Mouse (Mus musculus) T-helper 1 cell (primary cell): ENCODE results near the gene Nt5dc3.

Experiments used
- in situ Hi-C: fragments of 300-600 bp; cut with MboI, MseI; formaldehyde crosslinking; loops from one replicate; pipeline ENCODE4 v1.15.1; 2025; ENCODE audit warnings: high pct_unique_total_duplicates

The Nt5dc3 gene

GRCm38 (mm10) chr10:86779117-86779755 is 431 bp downstream of the Nt5dc3 start:
- in situ Hi-C loops = loop anchor here (5.0 kb wide), 1 partner anchor 57 kb away; no protein-coding TSS in a partner anchor

GRCm38 (mm10) chr10:86779816-86780500 is 1.2 kb downstream of the Nt5dc3 start:
- in situ Hi-C loops = loop anchor here (5.0 kb wide), 1 partner anchor 58 kb away; no protein-coding TSS in a partner anchor

GRCm38 (mm10) chr10:86781641-86782040 is 2.8 kb downstream of the Nt5dc3 start:
- in situ Hi-C loops = no loop called here

- in situ Hi-C loops = no loop called here
These were observed 3.9 kb downstream of the Nt5dc3 start for GRCm38 (mm10) chr10:86782656-86783055.

GRCm38 (mm10) chr10:86783561-86783960 is 4.8 kb downstream of the Nt5dc3 start:
- in situ Hi-C loops = no loop called here

- in situ Hi-C loops = no loop called here
These were observed 5.4 kb downstream of the Nt5dc3 start for GRCm38 (mm10) chr10:86784126-86784675.

GRCm38 (mm10) chr10:86785396-86785795 is 6.6 kb downstream of the Nt5dc3 start:
- in situ Hi-C loops = no loop called here

GRCm38 (mm10) chr10:86786083-86786482 is 7.3 kb downstream of the Nt5dc3 start:
- in situ Hi-C loops = no loop called here

- in situ Hi-C loops = no loop called here
These were observed 9.4 kb downstream of the Nt5dc3 start for GRCm38 (mm10) chr10:86788193-86788592.

GRCm38 (mm10) chr10:86789146-86789672 is 10.4 kb downstream of the Nt5dc3 start:
- in situ Hi-C loops = no loop called here

GRCm38 (mm10) chr10:86791507-86792184 is 12.8 kb downstream of the Nt5dc3 start:
- in situ Hi-C loops = no loop called here

- in situ Hi-C loops = no loop called here
These were observed 14.7 kb downstream of the Nt5dc3 start for GRCm38 (mm10) chr10:86793509-86793951.

- in situ Hi-C loops = no loop called here
These were observed 15.4 kb downstream of the Nt5dc3 start for GRCm38 (mm10) chr10:86794196-86794595.

GRCm38 (mm10) chr10:86794794-86795535 is 16.2 kb downstream of the Nt5dc3 start:
- in situ Hi-C loops = no loop called here

GRCm38 (mm10) chr10:86796073-86796741 is 17.4 kb downstream of the Nt5dc3 start:
- in situ Hi-C loops = no loop called here

GRCm38 (mm10) chr10:86807362-86807761 is 28.6 kb downstream of the Nt5dc3 start:
- in situ Hi-C loops = no loop called here

GRCm38 (mm10) chr10:86808013-86808758 is 29.4 kb downstream of the Nt5dc3 start:
- in situ Hi-C loops = no loop called here

- in situ Hi-C loops = no loop called here
These were observed 31.2 kb downstream of the Nt5dc3 start for GRCm38 (mm10) chr10:86810000-86810399.

- in situ Hi-C loops = no loop called here
These were observed 31.8 kb downstream of the Nt5dc3 start for GRCm38 (mm10) chr10:86810612-86811011.
